Mouse (Mus musculus) brain, embryonic 14.5 days (tissue): ENCODE measurements at regions not wholly inside any gene's neighbourhood (a gene's known extent, or its start where the extent isn't known, plus 50 kb on each side); places are given as distances from the start of the nearest gene placed in this dataset.

Experiments
- DNase-seq: peaks from one replicate; pipeline ENCODE4 v3.0.0-alpha.2; 2011; ENCODE audit warnings: low read depth
- CTCF ChIP-seq: fragments of 200-500 bp; IDR thresholded peaks from 2 replicates; pipeline ENCODE4 v1.5.1; 2012; ENCODE audit warnings: inconsistent platforms, mild to moderate bottlenecking, moderate library complexity, borderline replicate concordance; ENCODE audit not compliant: insufficient read depth, insufficient read length; ENCODE audit errors: extremely low read depth
- POLR2A ChIP-seq: fragments of 200-500 bp; IDR thresholded peaks from 2 replicates; pipeline ENCODE4 v1.6.1; 2012; ENCODE audit warnings: mild to moderate bottlenecking, inconsistent platforms, borderline replicate concordance; ENCODE audit not compliant: poor library complexity, insufficient read depth, insufficient read length, severe bottlenecking; ENCODE audit errors: extremely low read depth

GRCm38 (mm10) chr10:44603461-44603860, 75.2 kb upstream of the Prdm1 start:
- no peak for DNase-seq
- TF ChIP-seq CTCF (no peak), POLR2A (no peak)

- no peak for DNase-seq
- no peak for TF ChIP-seq CTCF
- no peak for TF ChIP-seq POLR2A
Observed at GRCm38 (mm10) chr10:44601550-44601949, 73.2 kb upstream of the Prdm1 start.

- DNase-seq, result peak; percentile 81
- TF ChIP-seq CTCF (no peak), POLR2A (no peak)
Observed at GRCm38 (mm10) chr10:44599964-44600334, 71.6 kb upstream of the Prdm1 start.

GRCm38 (mm10) chr10:44599331-44599963, 71.1 kb upstream of the Prdm1 start:
- TF ChIP-seq CTCF, result no peak
- TF ChIP-seq POLR2A, result no peak

GRCm38 (mm10) chr10:44598615-44599014, 70.3 kb upstream of the Prdm1 start:
- no peak for DNase-seq
- TF ChIP-seq POLR2A (no peak), CTCF (no peak)

More at GRCm38 (mm10) chr10:44599331-44599963, 71.1 kb upstream of the Prdm1 start:
- no peak for DNase-seq

- TF ChIP-seq CTCF, result no peak
- no peak for DNase-seq
Observed at GRCm38 (mm10) chr10:44595932-44596331, 67.6 kb upstream of the Prdm1 start.

GRCm38 (mm10) chr10:44589842-44590241, 61.5 kb upstream of the Prdm1 start:
- TF ChIP-seq POLR2A (no peak), CTCF (no peak)
- DNase-seq, result no peak

- DNase-seq, result no peak
- TF ChIP-seq POLR2A, result no peak
- no peak for TF ChIP-seq CTCF
Observed at GRCm38 (mm10) chr10:44589352-44589751, 61.1 kb upstream of the Prdm1 start.

- no peak for TF ChIP-seq CTCF
- TF ChIP-seq POLR2A, result no peak
- DNase-seq, result no peak
Observed at GRCm38 (mm10) chr10:44582736-44583135, 54.4 kb upstream of the Prdm1 start.
